Mouse (Mus musculus): ENCODE measurements at regions not wholly inside any gene's neighbourhood (a gene's known extent, or its start where the extent isn't known, plus 50 kb on each side); places are given as distances from the start of the nearest gene placed in this dataset.

- no peak overlapping the region for H3K4me3 ChIP-seq
- H3K27me3 ChIP-seq, result no peaks in the 10 kb centered on the region
- H3K9ac ChIP-seq, result no peak overlapping the region
- WGBS, result 56% methylated on average over 13 of the region's 13 CpGs
- H3K27ac ChIP-seq, result no peak overlapping the region
- H3K9me3 ChIP-seq, result no peaks in the 10 kb centered on the region
- no peaks in the 10 kb centered on the region for H3K36me3 ChIP-seq
- no peak overlapping the region for H3K4me2 ChIP-seq (replicated peaks)
- ATAC-seq (ENCODE audit: low FRiP score, low read depth), result no peak
- H3K4me1 ChIP-seq, result 0 out of 2 replicates have a peak, but pooled peaks cover 3% of the 10 kb centered on the region
Measured at GRCm38 (mm10) chr15:59263433-59264328, 374.6 kb downstream of the Gm49356 start.

Data from limb, embryonic 13.5 days (tissue).